Mouse (Mus musculus) heart, postnatal 25 days (tissue): ENCODE results near the gene Myl3. TPM values are rescaled to one million over a fixed set of nuclear protein-coding genes. Genes with fewer than 3 reads are reported as not detected.
A peak's percentile ranks its signal among the peaks of the same experiment; 100 is the strongest.

Experiments
- DNase-seq: peaks from one replicate; pipeline ENCODE4 v3.0.0; 2022; ENCODE audit warnings: low spot score
- intact Hi-C: fragments of 180-260 bp; cut with DNase I; formaldehyde crosslinking; loops from one replicate; pipeline ENCODE4 v1.15.1; 2025
- total RNA-seq, 2 experiments: library from RNA; stranded (reverse); gene quantifications; 2 replicates each; pipeline ENCODE4 v1.2.3; 2021

Myl3 gene
- over 10,000 TPM; 11,742 to 12,072 TPM for total RNA-seq

GRCm38 (mm10) chr9:110741711-110742294 is at the start of gene Myl3:
Gene Myl3, plus strand, starts transcription at chr9:110741861.
- intact Hi-C loops: no loop called here

GRCm38 (mm10) chr9:110695165-110695755 is 46.4 kb upstream of the Myl3 start:
- no peak for DNase-seq
- intact Hi-C loops: no loop called here

More at GRCm38 (mm10) chr9:110741711-110742294, at the start of gene Myl3:
- no peak for DNase-seq

GRCm38 (mm10) chr9:110696427-110696826 is 45.2 kb upstream of the Myl3 start:
- intact Hi-C loops: no loop called here
- DNase-seq: no peak

- intact Hi-C loops: no loop called here
- DNase-seq: no peak
Observed at GRCm38 (mm10) chr9:110697465-110697864, 44.2 kb upstream of the Myl3 start.

- intact Hi-C loops: no loop called here
- no peak for DNase-seq
Observed at GRCm38 (mm10) chr9:110699574-110699973, 42.1 kb upstream of the Myl3 start.

GRCm38 (mm10) chr9:110701114-110702032 is 40.3 kb upstream of the Myl3 start:
- intact Hi-C loops: no loop called here

GRCm38 (mm10) chr9:110702848-110703247 is 38.8 kb upstream of the Myl3 start:
- intact Hi-C loops: no loop called here
- no peak for DNase-seq

More at GRCm38 (mm10) chr9:110701114-110702032, 40.3 kb upstream of the Myl3 start:
- DNase-seq: no peak

GRCm38 (mm10) chr9:110703951-110704350 is 37.7 kb upstream of the Myl3 start:
- DNase-seq: no peak
- intact Hi-C loops: no loop called here

GRCm38 (mm10) chr9:110706784-110707183 is 34.9 kb upstream of the Myl3 start:
- intact Hi-C loops: loop anchor here (5.0 kb wide), 1 partner anchor 294 kb away; no protein-coding TSS in a partner anchor
- DNase-seq: no peak

- intact Hi-C loops: loop anchor here (1.0 to 5.0 kb wide), 4 partner anchors 37 to 297 kb away; no protein-coding TSS in a partner anchor
- peak; percentile 76 for DNase-seq
Observed at GRCm38 (mm10) chr9:110709640-110710258, 31.9 kb upstream of the Myl3 start.

- intact Hi-C loops: no loop called here
- DNase-seq: no peak
Observed at GRCm38 (mm10) chr9:110711532-110711931, 30.1 kb upstream of the Myl3 start.

GRCm38 (mm10) chr9:110711996-110712395 is 29.7 kb upstream of the Myl3 start:
- intact Hi-C loops: no loop called here
- no peak for DNase-seq

GRCm38 (mm10) chr9:110712545-110712944 is 29.1 kb upstream of the Myl3 start:
- intact Hi-C loops: no loop called here
- no peak for DNase-seq

GRCm38 (mm10) chr9:110713389-110713788 is 28.3 kb upstream of the Myl3 start:
- DNase-seq: no peak
- intact Hi-C loops: no loop called here

- intact Hi-C loops: no loop called here
- DNase-seq: no peak
Observed at GRCm38 (mm10) chr9:110715426-110715825, 26.2 kb upstream of the Myl3 start.

GRCm38 (mm10) chr9:110716775-110717174 is 24.9 kb upstream of the Myl3 start:
- intact Hi-C loops: loop anchor here (1.0 to 2.0 kb wide), 3 partner anchors 43 to 154 kb away; no protein-coding TSS in a partner anchor
- DNase-seq: no peak

- intact Hi-C loops: no loop called here
Observed at GRCm38 (mm10) chr9:110718071-110718470, 23.6 kb upstream of the Myl3 start.

GRCm38 (mm10) chr9:110718810-110719209 is 22.9 kb upstream of the Myl3 start:
- DNase-seq: no peak
- intact Hi-C loops: no loop called here

More at GRCm38 (mm10) chr9:110718071-110718470, 23.6 kb upstream of the Myl3 start:
- no peak for DNase-seq

- no peak for DNase-seq
- intact Hi-C loops: no loop called here
Observed at GRCm38 (mm10) chr9:110719977-110720376, 21.7 kb upstream of the Myl3 start.

GRCm38 (mm10) chr9:110722060-110722459 is 19.6 kb upstream of the Myl3 start:
- intact Hi-C loops: no loop called here
- no peak for DNase-seq
